Comparison of ENCODE assay signal across 8 mouse cellular contexts in the genomic region with DNA sequence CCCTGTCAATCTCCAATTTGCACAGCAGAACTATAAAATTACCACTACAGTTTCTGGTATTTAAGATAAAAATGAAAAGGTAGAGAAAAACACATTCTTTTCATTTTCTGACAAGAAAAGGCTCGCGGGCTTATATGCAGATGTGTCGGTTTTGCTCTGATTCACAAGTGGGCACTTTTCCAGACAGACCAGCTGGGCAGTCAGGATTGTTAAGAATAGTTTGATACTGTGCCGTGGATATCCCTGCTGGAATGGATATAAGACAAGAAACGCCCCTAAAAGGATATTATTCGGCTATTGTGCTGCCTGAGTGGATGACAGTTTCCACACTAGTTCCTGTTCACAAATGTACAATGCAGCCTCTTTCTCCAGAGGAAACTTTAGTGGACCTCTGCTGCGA.
DNase-seq lines count a peak whose midpoint lies in the region; ATAC-seq and TF ChIP-seq lines count a peak whose summit lies in the region.
"Had no signal": no experiment of that assay in that cellular context is flagged by ENCODE, and none has a peak within 500 bp of the region (broad histone marks: within the 10 kb centered on the region; RNA-seq: fewer than 3 reads in every experiment).

No protein-coding gene starts in this region.

- 25% methylated on average over 7 of the region's 7 CpGs for WGBS in heart, postnatal 0 days
- WGBS in heart, embryonic 12.5 days: 46% methylated on average over 7 of the region's 7 CpGs
- WGBS in lung, embryonic 14.5 days: 15% methylated on average over 7 of the region's 7 CpGs
- WGBS in lung, adult 2 months: 13% methylated on average over 7 of the region's 7 CpGs
- WGBS in embryonic facial prominence, embryonic 14.5 days: 34% methylated on average over 7 of the region's 7 CpGs
- 13% methylated on average over 7 of the region's 7 CpGs for WGBS in lung, embryonic 16.5 days

- H3K36me3 ChIP-seq in heart, postnatal 0 days (replicated peaks; ENCODE audit: control insufficient read depth, insufficient read depth, low read length): no peaks in the 10 kb centered on the region
- no peaks in the 10 kb centered on the region for H3K36me3 ChIP-seq in heart, embryonic 12.5 days
- H3K36me3 ChIP-seq in lung, embryonic 14.5 days (ENCODE audit: insufficient read depth): no peaks in the 10 kb centered on the region
- H3K36me3 ChIP-seq in embryonic facial prominence, embryonic 14.5 days (ENCODE audit: control insufficient read depth, insufficient read depth, low read length): no peaks in the 10 kb centered on the region
- H3K36me3 ChIP-seq in lung, embryonic 16.5 days (ENCODE audit: control insufficient read depth, insufficient read depth, low read length): no peaks in the 10 kb centered on the region

- DNase-seq in heart, postnatal 0 days (ENCODE audit: low spot score): no peak
- peak; percentile 81 for DNase-seq in lung, embryonic 14.5 days
- no peak for DNase-seq in lung, adult 2 months
- DNase-seq in embryonic facial prominence, embryonic 14.5 days (ENCODE audit: low spot score): peak; percentile 76
- no peak for DNase-seq in retina, postnatal 1 day
- DNase-seq: gastrocnemius, postnatal 25 days had no signal

- H3K4me1 ChIP-seq in heart, postnatal 0 days (ENCODE audit: control insufficient read depth, insufficient read depth): peaks cover 14% of the 10 kb centered on the region; the same call in 1 of the 2 replicates
- peaks cover 14% of the 10 kb centered on the region for H3K4me1 ChIP-seq in heart, embryonic 12.5 days (replicated peaks)
- no peaks in the 10 kb centered on the region; the same call in 1 of the 2 replicates for H3K4me1 ChIP-seq in lung, embryonic 14.5 days (ENCODE audit: insufficient read depth)
- no peaks in the 10 kb centered on the region; the same call in 1 of the 2 replicates for H3K4me1 ChIP-seq in lung, adult 2 months (ENCODE audit: control insufficient read depth, insufficient read depth, low read length)
- peaks cover 10% of the 10 kb centered on the region for H3K4me1 ChIP-seq in embryonic facial prominence, embryonic 14.5 days (ENCODE audit: control insufficient read depth, insufficient read depth, low read length)
- H3K4me1 ChIP-seq in lung, embryonic 16.5 days (replicated peaks; ENCODE audit: control insufficient read depth, insufficient read depth, low read length): peaks cover 11% of the 10 kb centered on the region; the same call in 1 of the 2 replicates

- no peak overlapping the region for H3K4me3 ChIP-seq in heart, postnatal 0 days (ENCODE audit: low read depth, low read length)
- no peak overlapping the region for H3K4me3 ChIP-seq in heart, embryonic 12.5 days
- H3K4me3 ChIP-seq in lung, embryonic 14.5 days (ENCODE audit: low read depth, low read length): no peak overlapping the region
- no peak overlapping the region for H3K4me3 ChIP-seq in lung, adult 2 months (replicated peaks; ENCODE audit: extremely low read depth, low read depth, low read length)
- no peak overlapping the region for H3K4me3 ChIP-seq in embryonic facial prominence, embryonic 14.5 days (ENCODE audit: low read depth, low read length)
- H3K4me3 ChIP-seq in lung, embryonic 16.5 days (ENCODE audit: low read length): no peak overlapping the region

- no peak overlapping the region for H3K27ac ChIP-seq in heart, postnatal 0 days (ENCODE audit: low read depth)
- no peak overlapping the region for H3K27ac ChIP-seq in heart, embryonic 12.5 days (ENCODE audit: poor library complexity, severe bottlenecking)
- H3K27ac ChIP-seq in lung, embryonic 14.5 days (ENCODE audit: low read depth): 0 out of 2 replicates have a peak overlapping the region, but pooled peaks have one; percentile 27
- no peak overlapping the region for H3K27ac ChIP-seq in embryonic facial prominence, embryonic 14.5 days (replicated peaks; ENCODE audit: low read depth, low read length)
- H3K27ac ChIP-seq in lung, embryonic 16.5 days (ENCODE audit: low read length): peak overlapping the region; percentile 72

- TF ChIP-seq CTCF in heart, postnatal 0 days (IDR thresholded peaks at IDR 0.05; ENCODE audit: low read depth): no peak
- no peak for TF ChIP-seq CTCF in lung, embryonic 14.5 days (IDR thresholded peaks at IDR 0.05; ENCODE audit: low read depth)
- no peak for TF ChIP-seq CTCF in lung, adult 2 months (IDR thresholded peaks at IDR 0.05; ENCODE audit: insufficient read depth, low read length)

- TF ChIP-seq EP300 in heart, postnatal 0 days (IDR thresholded peaks at IDR 0.05; ENCODE audit: low read depth): no peak

- no peak overlapping the region for H3K9ac ChIP-seq in heart, postnatal 0 days (replicated peaks; ENCODE audit: low read depth, low read length)
- no peak overlapping the region for H3K9ac ChIP-seq in heart, embryonic 12.5 days
- H3K9ac ChIP-seq in lung, embryonic 14.5 days: no peak overlapping the region
- H3K9ac ChIP-seq in embryonic facial prominence, embryonic 14.5 days (ENCODE audit: low read depth, low read length): no peak overlapping the region
- H3K9ac ChIP-seq in lung, embryonic 16.5 days (ENCODE audit: low read length): no peak overlapping the region

- H3K27me3 ChIP-seq in heart, postnatal 0 days (ENCODE audit: control insufficient read depth, insufficient read depth, low read length): no peaks in the 10 kb centered on the region
- H3K27me3 ChIP-seq in heart, embryonic 12.5 days (replicated peaks): no peaks in the 10 kb centered on the region
- H3K27me3 ChIP-seq in lung, embryonic 14.5 days (ENCODE audit: insufficient read depth, low read length): no peaks in the 10 kb centered on the region; the same call in 1 of the 2 replicates
- H3K27me3 ChIP-seq in embryonic facial prominence, embryonic 14.5 days (replicated peaks; ENCODE audit: control insufficient read depth, insufficient read depth, low read length): no peaks in the 10 kb centered on the region
- H3K27me3 ChIP-seq in lung, embryonic 16.5 days (ENCODE audit: control insufficient read depth, insufficient read depth, low read depth, low read length): no peaks in the 10 kb centered on the region

- TF ChIP-seq POLR2A in lung, adult 2 months (IDR thresholded peaks at IDR 0.05; ENCODE audit: borderline replicate concordance, extremely low read depth, low read depth, low read length): no peak

- no peaks in the 10 kb centered on the region for H3K9me3 ChIP-seq in heart, postnatal 0 days (replicated peaks; ENCODE audit: control insufficient read depth, low read length)
- H3K9me3 ChIP-seq in heart, embryonic 12.5 days (replicated peaks): no peaks in the 10 kb centered on the region
- no peaks in the 10 kb centered on the region for H3K9me3 ChIP-seq in lung, embryonic 14.5 days (ENCODE audit: low read depth, low read length)
- H3K9me3 ChIP-seq in embryonic facial prominence, embryonic 14.5 days (ENCODE audit: control insufficient read depth, low read length): no peaks in the 10 kb centered on the region
- no peaks in the 10 kb centered on the region for H3K9me3 ChIP-seq in lung, embryonic 16.5 days (ENCODE audit: control insufficient read depth, low read length)

- no peak for ATAC-seq in heart, postnatal 0 days (ENCODE audit: insufficient read depth, low read depth)
- ATAC-seq in heart, embryonic 12.5 days (ENCODE audit: insufficient number of reproducible peaks, low FRiP score): no peak
- peak; percentile 69 for ATAC-seq in lung, embryonic 14.5 days (ENCODE audit: insufficient read depth)
- ATAC-seq in embryonic facial prominence, embryonic 14.5 days (ENCODE audit: low read depth): no peak; the same call in 1 of the 2 replicates
- ATAC-seq in lung, embryonic 16.5 days (ENCODE audit: low read depth): peak; percentile 72

- peak overlapping the region; percentile 34 for H3K4me2 ChIP-seq in heart, postnatal 0 days (ENCODE audit: low read depth, low read length)
- no peak overlapping the region for H3K4me2 ChIP-seq in heart, embryonic 12.5 days
- no peak overlapping the region for H3K4me2 ChIP-seq in lung, embryonic 14.5 days
- H3K4me2 ChIP-seq in embryonic facial prominence, embryonic 14.5 days (ENCODE audit: low read depth, low read length): no peak overlapping the region
- no peak overlapping the region for H3K4me2 ChIP-seq in lung, embryonic 16.5 days (ENCODE audit: low read depth, low read length)

Comparison
In these comparisons a context has a peak if more than half of its experiments do, and no peak if none do; other contexts are left out.
1. DNase-seq: peak in lung, embryonic 14.5 days (single experiment) and embryonic facial prominence, embryonic 14.5 days (single experiment); none in heart, postnatal 0 days (single experiment), lung, adult 2 months (single experiment) and retina, postnatal 1 day (single experiment).
2. ATAC-seq: peak in lung, embryonic 14.5 days (single experiment) and lung, embryonic 16.5 days (single experiment); none in heart, postnatal 0 days (single experiment), heart, embryonic 12.5 days (single experiment) and embryonic facial prominence, embryonic 14.5 days (single experiment).
3. H3K27ac ChIP-seq: peak in lung, embryonic 14.5 days (single experiment) and lung, embryonic 16.5 days (single experiment); none in heart, postnatal 0 days (single experiment), heart, embryonic 12.5 days (single experiment) and embryonic facial prominence, embryonic 14.5 days (single experiment).